Mouse (Mus musculus) liver, embryonic 12.5 days (tissue): ENCODE results near the gene Crybb1. TPM values are rescaled to one million over a fixed set of nuclear protein-coding genes. Genes with fewer than 3 reads are reported as not detected.

Source experiments
- ATAC-seq: fragments of 200-750 bp; cut with Nextera tagmentation; 2 replicates; pipeline ENCODE4 v1.8.0; 2017; ENCODE audit warnings: moderate number of reproducible peaks, mild to moderate bottlenecking, moderate library complexity
- H3K27ac ChIP-seq: fragments of 300-500 bp; sonication (generic); 2 replicates; pipeline ENCODE4 v1.5.1; 2016; ENCODE audit warnings: mild to moderate bottlenecking
- H3K27me3 ChIP-seq: fragments of 300-500 bp; sonication (generic); replicated peaks from 2 replicates; pipeline ENCODE4 v1.6.1; 2016; ENCODE audit warnings: mild to moderate bottlenecking, moderate library complexity
- H3K36me3 ChIP-seq: fragments of 300-500 bp; sonication (generic); 2 replicates; pipeline ENCODE4 v1.6.1; 2016; ENCODE audit warnings: mild to moderate bottlenecking, moderate library complexity
- H3K4me1 ChIP-seq: fragments of 300-500 bp; sonication (generic); 2 replicates; pipeline ENCODE4 v1.6.1; 2016
- H3K4me2 ChIP-seq: fragments of 300-500 bp; sonication (generic); 2 replicates; pipeline ENCODE4 v1.6.1; 2016; ENCODE audit warnings: mild to moderate bottlenecking, moderate library complexity
- H3K4me3 ChIP-seq: fragments of 300-500 bp; sonication (generic); 2 replicates; pipeline ENCODE4 v1.5.1; 2016; ENCODE audit warnings: mild to moderate bottlenecking, moderate library complexity
- H3K9ac ChIP-seq: fragments of 300-500 bp; sonication (generic); 2 replicates; pipeline ENCODE4 v1.6.1; 2016; ENCODE audit warnings: mild to moderate bottlenecking, moderate library complexity
- H3K9me3 ChIP-seq: fragments of 300-500 bp; sonication (generic); replicated peaks from 2 replicates; pipeline ENCODE4 v1.6.1; 2016; ENCODE audit warnings: mild to moderate bottlenecking, moderate library complexity
- WGBS: fragments of 180-500 bp; shearing (Covaris S2); methylation state at CpG from one replicate; pipeline ENCODE4 v1.1.7; 2016; ENCODE audit not compliant: insufficient replicate concordance; 5-methylcytosine and 5-hydroxymethylcytosine counted together
- polyA plus RNA-seq: library from polyadenylated mRNA; unstranded; fragments of >200 nt; fragmentation: Nextera tagmentation; extraction: Ambion mirVana; gene quantifications from 2 replicates; pipeline ENCODE4 v1.2.1, GENCODE M21; 2016

The Crybb1 gene
- polyA plus RNA-seq, 1 experiment from 2014 or later: 0.15 TPM

- H3K4me1 ChIP-seq: peaks cover 83% of the 10 kb centered on the region
- H3K9ac ChIP-seq: no peak overlapping the region
- H3K4me3 ChIP-seq: no peak overlapping the region
- H3K36me3 ChIP-seq: peaks cover 28% of the 10 kb centered on the region
- ATAC-seq: no peak
- H3K4me2 ChIP-seq: no peak overlapping the region
- 66% methylated on average over 4 of the region's 4 CpGs for WGBS
- H3K9me3 ChIP-seq: no peaks in the 10 kb centered on the region
- H3K27me3 ChIP-seq: no peaks in the 10 kb centered on the region
- peak overlapping the region; percentile 78; the same call in 1 of the 2 replicates for H3K27ac ChIP-seq
Observed at GRCm38 (mm10) chr5:112299399-112299798, 43.8 kb downstream of the Crybb1 start.

GRCm38 (mm10) chr5:112300112-112300511, 44.5 kb downstream of the Crybb1 start:
- Histone ChIP-seq H3K27me3 (no peaks in the 10 kb centered on the region), H3K4me1 (peaks cover 75% of the 10 kb centered on the region), H3K36me3 (peaks cover 35% of the 10 kb centered on the region), H3K4me2 (no peak overlapping the region), H3K27ac (no peak overlapping the region), H3K9ac (no peak overlapping the region), H3K4me3 (no peak overlapping the region), H3K9me3 (no peaks in the 10 kb centered on the region)
- WGBS: 67% methylated on average over 2 of the region's 2 CpGs
- no peak for ATAC-seq

- no peak for ATAC-seq
- no peaks in the 10 kb centered on the region for H3K9me3 ChIP-seq
- no peak overlapping the region; the same call in 1 of the 2 replicates for H3K27ac ChIP-seq
- peaks cover 68% of the 10 kb centered on the region for H3K4me1 ChIP-seq
- no peak overlapping the region for H3K4me2 ChIP-seq
- 78% methylated on average over 6 of the region's 6 CpGs for WGBS
- no peak overlapping the region for H3K4me3 ChIP-seq
- peaks cover 42% of the 10 kb centered on the region for H3K36me3 ChIP-seq
- no peaks in the 10 kb centered on the region for H3K27me3 ChIP-seq
- H3K9ac ChIP-seq: no peak overlapping the region
Observed at GRCm38 (mm10) chr5:112300721-112301308, 45.2 kb downstream of the Crybb1 start.

DNA sequence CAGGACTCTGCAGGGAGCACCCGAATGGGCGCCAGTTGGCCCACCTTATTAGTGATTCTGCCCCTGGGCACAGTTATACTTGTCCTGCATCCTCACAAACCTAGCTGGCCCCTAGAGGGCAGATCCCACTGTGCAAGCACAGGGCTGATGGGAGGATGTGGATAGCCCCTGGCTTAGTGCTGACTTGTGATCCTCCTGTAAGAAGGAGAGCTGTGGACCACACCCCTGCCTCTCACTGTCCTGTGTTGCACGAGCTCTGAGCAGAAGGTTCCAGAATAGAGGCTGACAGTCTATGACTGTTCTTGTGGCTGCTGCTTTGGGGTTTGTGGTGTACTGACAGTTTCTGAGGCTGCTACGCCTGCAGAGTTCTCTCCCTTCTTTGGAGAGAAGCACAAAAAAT, 46.1 kb downstream of the Crybb1 start:
- no peaks in the 10 kb centered on the region for H3K9me3 ChIP-seq
- WGBS: 74% methylated on average over 4 of the region's 4 CpGs
- peaks cover 51% of the 10 kb centered on the region for H3K36me3 ChIP-seq
- no peaks in the 10 kb centered on the region for H3K27me3 ChIP-seq
- H3K4me1 ChIP-seq: peaks cover 60% of the 10 kb centered on the region
- no peak for ATAC-seq
- H3K4me2 ChIP-seq: no peak overlapping the region
- H3K27ac ChIP-seq: peak overlapping the region; percentile 69
- no peak overlapping the region for H3K9ac ChIP-seq
- H3K4me3 ChIP-seq: no peak overlapping the region

- H3K9ac ChIP-seq: no peak overlapping the region
- H3K27me3 ChIP-seq: no peaks in the 10 kb centered on the region
- H3K4me3 ChIP-seq: no peak overlapping the region
- H3K27ac ChIP-seq: peak overlapping the region; percentile 70
- H3K4me2 ChIP-seq: no peak overlapping the region
- H3K36me3 ChIP-seq: peaks cover 52% of the 10 kb centered on the region
- no peaks in the 10 kb centered on the region for H3K9me3 ChIP-seq
- peaks cover 53% of the 10 kb centered on the region for H3K4me1 ChIP-seq
- ATAC-seq: peak; percentile 84
- WGBS: 77% methylated on average over 5 of the region's 5 CpGs
Observed at GRCm38 (mm10) chr5:112302310-112302709, 46.7 kb downstream of the Crybb1 start.

GRCm38 (mm10) chr5:112305842-112306241, 50.2 kb downstream of the Crybb1 start:
- no peak overlapping the region for H3K4me2 ChIP-seq
- no peak overlapping the region for H3K9ac ChIP-seq
- ATAC-seq: no peak
- peaks cover 18% of the 10 kb centered on the region for H3K4me1 ChIP-seq
- H3K4me3 ChIP-seq: no peak overlapping the region
- H3K27ac ChIP-seq: no peak overlapping the region
- H3K27me3 ChIP-seq: no peaks in the 10 kb centered on the region
- 88% methylated on average over 5 of the region's 5 CpGs for WGBS
- no peaks in the 10 kb centered on the region for H3K9me3 ChIP-seq
- peaks cover 81% of the 10 kb centered on the region for H3K36me3 ChIP-seq

GRCm38 (mm10) chr5:112313222-112313885, 57.7 kb downstream of the Crybb1 start:
- Histone ChIP-seq H3K9ac (no peak overlapping the region), H3K4me2 (no peak overlapping the region), H3K4me1 (peaks cover 15% of the 10 kb centered on the region; the same call in 1 of the 2 replicates), H3K27me3 (no peaks in the 10 kb centered on the region), H3K27ac (no peak overlapping the region), H3K36me3 (peaks cover 82% of the 10 kb centered on the region), H3K9me3 (no peaks in the 10 kb centered on the region), H3K4me3 (no peak overlapping the region)
- 78% methylated on average over 11 of the region's 11 CpGs for WGBS
- no peak for ATAC-seq

DNA sequence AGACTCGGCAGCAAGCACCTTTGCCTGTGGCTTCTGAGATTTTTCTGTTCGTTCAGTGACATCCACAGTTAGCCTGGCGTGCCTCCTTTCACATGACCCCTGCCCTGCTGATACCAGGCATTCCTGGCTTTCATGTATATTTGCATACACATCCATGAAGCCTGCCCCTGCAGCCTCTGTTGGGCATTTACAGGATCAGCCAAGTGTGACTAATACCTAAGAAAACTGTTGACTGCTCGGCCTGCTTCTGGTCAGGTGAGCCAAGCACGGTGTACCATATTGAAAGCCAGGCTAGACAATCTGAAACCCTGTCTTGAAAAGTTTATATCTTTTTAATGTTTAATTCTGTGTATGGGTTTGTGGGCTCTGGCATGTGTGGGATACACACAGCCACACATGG, 60.9 kb downstream of the Crybb1 start:
- Histone ChIP-seq H3K4me1 (peaks cover 28% of the 10 kb centered on the region), H3K9ac (no peak overlapping the region), H3K27me3 (no peaks in the 10 kb centered on the region), H3K4me2 (no peak overlapping the region), H3K4me3 (no peak overlapping the region), H3K27ac (no peak overlapping the region), H3K36me3 (peaks cover 50% of the 10 kb centered on the region), H3K9me3 (no peaks in the 10 kb centered on the region)
- 74% methylated on average over 5 of the region's 5 CpGs for WGBS
- ATAC-seq: no peak

DNA sequence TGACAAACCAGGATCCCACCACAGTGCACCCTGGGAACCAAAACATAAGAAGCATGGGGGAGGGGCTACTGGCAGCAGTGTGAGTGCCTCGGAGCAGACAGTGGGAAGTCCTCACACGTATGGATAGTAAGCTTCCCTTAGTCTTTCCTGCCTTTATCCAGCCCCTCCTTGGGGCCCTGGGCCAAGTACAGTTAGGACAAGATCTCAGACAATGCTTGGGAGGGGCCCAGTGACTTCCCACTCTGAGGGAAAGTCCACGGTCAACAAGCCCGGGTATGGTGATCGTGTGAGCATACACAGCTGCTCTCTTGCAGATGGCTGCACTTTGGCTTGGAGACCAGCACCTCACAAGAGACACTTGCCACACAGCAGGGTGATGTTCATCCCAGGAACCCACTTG, 61.7 kb downstream of the Crybb1 start:
- WGBS: 41% methylated on average over 5 of the region's 5 CpGs
- Histone ChIP-seq H3K9ac (no peak overlapping the region), H3K4me1 (peaks cover 28% of the 10 kb centered on the region), H3K36me3 (peaks cover 42% of the 10 kb centered on the region), H3K27ac (no peak overlapping the region), H3K27me3 (no peaks in the 10 kb centered on the region), H3K4me2 (no peak overlapping the region), H3K4me3 (no peak overlapping the region), H3K9me3 (no peaks in the 10 kb centered on the region)
- ATAC-seq: no peak

Other genes starting within 250 kb of the Crybb1 start
- 0.73 and 0.77 TPM in 2 replicates for gene Cryba4, start 3.3 kb upstream of the Crybb1 start, polyA plus RNA-seq
- gene Tpst2, start 20.9 kb downstream of the Crybb1 start, polyA plus RNA-seq: 40.5 and 45.1 TPM in 2 replicates
- gene Tfip11, start 70.5 kb downstream of the Crybb1 start, polyA plus RNA-seq: 19.7 and 20.7 TPM in 2 replicates
- 23.1 and 26.1 TPM in 2 replicates for gene Srrd, start 87.2 kb downstream of the Crybb1 start, polyA plus RNA-seq
- 17.2 and 18.7 TPM in 2 replicates for gene Hps4, start 87.3 kb downstream of the Crybb1 start, polyA plus RNA-seq
- gene Gm6583, start 100.2 kb downstream of the Crybb1 start, polyA plus RNA-seq: 0.35 and 0.41 TPM in 2 replicates
- gene Asphd2, start 139.1 kb downstream of the Crybb1 start, polyA plus RNA-seq: 0.93 and 1.1 TPM in 2 replicates
- gene Gm6588, start 193.6 kb downstream of the Crybb1 start, polyA plus RNA-seq: not detected in 2 replicates